Mouse (Mus musculus): ENCODE results near the gene Morn4. TPM values are rescaled to one million over a fixed set of nuclear protein-coding genes. Genes with fewer than 3 reads are reported as not detected.

Morn4 gene
- under 1 TPM in 1 of 2 experiments, not detected in 1; 0.37 TPM for total RNA-seq (2023)

DNA sequence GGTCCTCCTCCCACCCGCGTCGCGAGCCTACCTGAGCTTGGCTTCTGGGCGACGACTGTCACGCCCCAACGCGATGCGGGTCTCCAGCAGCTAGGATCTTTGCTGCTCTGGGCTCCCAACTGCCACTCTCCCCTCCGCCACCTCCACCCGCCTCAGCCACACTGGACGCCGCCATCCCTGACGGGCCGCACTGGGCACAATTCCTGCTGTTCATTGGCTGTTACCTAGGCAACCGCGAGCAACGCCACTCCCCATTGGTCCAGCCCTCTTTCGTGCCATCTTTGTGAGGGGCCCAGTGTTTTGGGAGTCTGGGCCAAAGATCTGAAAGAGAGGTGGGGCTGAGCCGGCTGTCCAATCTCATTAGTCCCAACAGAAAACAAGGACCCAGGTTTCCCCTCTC lies at the start of gene Morn4:
Morn4 (minus strand) TSS at position 192 of the 400 bp plus-strand sequence.

DNA sequence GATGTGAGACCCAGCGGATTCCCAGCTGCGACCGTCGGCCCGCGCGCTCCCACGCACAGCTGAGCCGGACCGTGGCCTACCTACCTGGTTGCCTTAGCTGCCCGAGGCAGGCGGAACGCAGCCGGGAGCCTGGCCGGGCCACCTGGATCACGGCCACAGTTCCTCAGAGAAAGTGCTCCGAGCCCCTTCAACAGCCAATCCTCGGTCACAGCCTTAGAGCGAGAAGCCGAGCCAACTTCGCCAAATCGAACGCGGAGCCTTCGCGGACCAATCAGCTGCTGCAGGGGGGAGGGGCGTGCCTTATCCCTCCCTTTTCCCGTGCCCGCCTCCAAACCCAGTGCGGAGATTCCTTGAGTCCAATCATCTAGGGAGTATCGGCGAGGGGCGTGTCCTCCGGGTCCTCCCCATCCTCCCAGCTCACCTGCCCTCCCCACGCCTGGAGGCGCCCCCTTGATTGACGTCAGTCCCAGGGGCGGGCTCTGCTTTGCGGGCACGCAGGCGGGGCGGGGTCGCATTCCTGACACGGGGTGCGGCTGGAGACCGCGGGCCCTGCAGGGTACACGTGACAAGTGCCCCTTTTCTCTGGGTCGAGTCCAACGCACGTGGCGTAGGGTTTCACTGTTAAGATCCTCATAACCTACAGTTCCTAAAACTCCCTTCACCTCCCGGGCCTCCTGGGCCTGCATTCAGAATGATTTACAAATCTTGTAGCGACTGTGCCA lies 42.8 kb upstream of the Morn4 start, which contains the start of gene Avpi1:
Avpi1 (minus strand) TSS at position 273 of the 722 bp plus-strand sequence.

DNA sequence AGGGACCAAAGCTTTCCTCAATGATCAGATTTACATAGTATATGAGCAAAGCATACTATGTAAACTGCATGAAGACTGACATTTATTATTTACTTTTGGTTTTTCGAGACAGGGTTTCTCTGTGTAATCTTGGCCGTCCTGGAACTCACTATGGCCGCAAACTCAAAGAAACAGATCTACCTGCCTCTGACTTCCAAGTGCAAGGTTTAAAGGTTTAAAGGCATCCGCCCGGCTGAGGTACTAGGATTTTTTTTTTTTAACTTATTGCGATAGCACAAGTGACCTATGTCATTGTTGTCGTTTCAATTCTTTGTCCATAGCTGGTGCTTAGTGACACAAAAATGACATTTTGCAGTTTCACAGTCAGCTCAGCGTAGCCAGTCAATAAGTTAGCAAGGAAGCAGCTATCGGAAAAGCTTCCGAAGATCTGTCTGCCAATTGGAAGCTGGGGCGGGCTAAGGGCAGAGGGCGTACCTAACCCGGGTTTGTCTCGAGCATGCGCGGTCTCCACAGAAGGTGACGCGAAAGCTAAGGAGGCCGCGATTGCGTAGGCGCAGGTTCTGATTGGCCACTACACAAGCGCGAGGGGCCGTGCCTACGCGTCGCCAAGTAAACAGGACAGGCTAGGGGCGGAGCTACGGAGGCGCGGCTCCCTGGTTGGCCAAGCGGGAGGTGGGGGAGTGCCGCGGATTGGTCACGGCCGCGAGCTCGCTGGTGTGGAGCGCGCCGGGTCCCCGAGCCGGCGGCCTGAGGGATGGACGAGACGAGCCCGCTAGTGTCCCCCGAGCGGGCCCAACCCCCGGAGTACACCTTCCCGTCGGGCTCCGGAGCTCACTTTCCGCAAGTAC lies 3.8 kb upstream of the Morn4 start, which contains the start of gene Pi4k2a:
Pi4k2a (plus strand) TSS at position 723 of the 848 bp plus-strand sequence.

DNA sequence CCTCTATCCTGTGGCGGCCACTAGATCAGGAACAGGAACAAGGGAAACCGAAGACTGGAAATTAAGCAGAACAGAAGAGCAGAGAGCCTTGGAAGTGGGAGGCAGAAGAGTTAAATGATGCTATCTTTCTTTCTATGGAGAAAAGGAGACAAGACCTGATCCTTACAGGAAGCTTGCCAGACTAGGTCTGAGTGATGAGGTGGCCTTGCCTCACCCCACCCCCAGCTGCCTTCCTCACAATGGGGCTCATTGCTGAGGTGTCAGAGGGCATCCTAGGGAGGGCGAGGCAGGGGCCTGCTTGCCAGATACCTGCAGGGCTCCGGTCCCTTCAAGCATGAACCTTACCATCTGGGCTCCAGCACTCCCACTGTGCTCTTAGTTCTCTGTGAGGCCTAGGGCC lies 34.2 kb downstream of the Morn4 start, which contains the start of gene 4933411K16Rik:
4933411K16Rik (plus strand) TSS at position 301 of the 400 bp plus-strand sequence.

DNA sequence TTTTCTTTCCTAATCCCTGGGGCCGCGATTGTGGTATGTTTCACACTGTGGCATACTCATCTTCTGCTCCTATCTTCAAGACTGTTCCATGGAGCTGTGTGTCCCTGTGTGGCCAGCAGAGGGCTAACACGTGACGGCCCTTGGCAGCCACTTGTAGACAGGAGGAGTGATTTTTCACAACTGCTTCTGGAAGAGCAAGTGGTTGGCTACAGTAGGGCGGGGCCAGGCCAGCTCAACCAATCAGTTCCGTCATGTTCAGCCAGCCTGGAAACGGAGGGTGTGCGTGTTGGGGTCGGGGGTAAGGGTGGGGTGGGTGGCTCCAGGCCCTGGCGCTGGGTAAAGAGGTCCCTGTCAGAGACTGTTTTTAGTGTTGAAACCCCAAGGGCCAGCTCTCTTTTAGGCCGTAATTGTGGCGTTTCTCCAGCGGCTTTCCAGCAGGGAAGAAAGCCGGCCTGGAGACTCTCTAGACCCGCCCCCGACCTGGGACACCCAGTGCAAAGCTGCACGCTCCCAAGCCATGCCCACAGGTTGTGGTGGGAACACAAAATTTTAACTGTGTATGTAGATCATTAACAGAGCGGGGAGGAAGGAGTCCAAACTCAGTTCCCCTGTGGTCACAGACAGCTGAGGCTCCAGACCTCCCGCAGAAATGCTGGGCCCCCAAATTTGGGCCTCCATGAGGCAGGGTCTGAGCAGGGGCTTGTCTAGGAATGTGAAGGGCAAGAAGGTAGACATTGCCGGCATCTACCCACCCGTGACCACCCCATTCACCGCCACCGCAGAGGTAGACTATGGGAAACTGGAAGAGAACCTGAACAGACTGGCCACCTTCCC lies 40.7 kb downstream of the Morn4 start, which contains the start of gene Hoga1:
Hoga1 (plus strand) TSS at position 342 of the 834 bp plus-strand sequence.

DNA sequence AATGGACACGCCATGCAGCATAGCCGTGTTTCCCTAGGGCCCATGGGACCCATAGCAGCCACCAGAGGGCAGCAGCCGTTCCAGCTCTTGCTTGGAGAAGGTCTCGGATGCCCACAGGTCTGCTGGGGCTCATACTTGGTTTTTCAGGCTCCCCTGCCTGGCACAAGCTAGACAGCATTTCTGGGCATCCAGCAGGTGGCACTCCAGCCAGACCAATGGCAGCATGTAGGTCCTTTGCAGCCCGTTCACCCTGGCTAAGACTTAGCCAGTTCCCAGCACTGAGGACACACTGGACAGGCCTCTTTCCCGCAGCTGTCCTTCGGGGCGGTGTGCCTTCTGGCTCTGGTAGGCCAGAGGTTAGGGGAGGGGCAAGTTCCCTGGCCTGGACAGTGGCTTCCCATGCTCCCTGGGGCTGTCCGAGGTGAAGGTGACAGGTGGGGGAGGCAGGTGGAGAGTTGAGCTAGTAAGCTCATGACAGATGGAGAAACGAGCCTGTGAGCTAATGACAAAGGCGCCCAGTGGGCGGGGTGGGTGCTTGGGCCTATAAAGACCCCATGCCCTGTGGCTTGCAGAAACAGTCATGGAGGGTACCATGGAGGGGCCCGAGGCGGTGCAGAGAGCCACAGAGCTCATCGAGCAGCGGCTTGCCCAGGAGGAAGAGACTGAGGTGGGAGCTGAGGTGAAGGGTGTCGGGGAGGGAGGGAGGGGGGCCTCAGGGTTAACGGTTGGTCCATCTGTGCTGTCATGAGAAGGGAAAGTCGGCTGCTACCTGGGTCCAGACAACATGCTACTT lies 50.5 kb downstream of the Morn4 start, which contains the start of gene Ankrd2:
Ankrd2 (plus strand) TSS at position 545 of the 793 bp plus-strand sequence.

Other genes starting within 250 kb of the Morn4 start
- 10 to 100 TPM; 38.2 to 40.3 TPM for gene Frat2, start 238.2 kb downstream of the Morn4 start, total RNA-seq (2023)
- 1 to 10 TPM; 7.5 to 9.1 TPM for gene Rrp12, start 190.2 kb downstream of the Morn4 start, total RNA-seq (2023)
- gene Pgam1, start 174.4 kb downstream of the Morn4 start, total RNA-seq (2023) = 100 to 1,000 TPM; 268 to 278 TPM
- gene Exosc1, start 152.9 kb downstream of the Morn4 start, total RNA-seq (2023) = 10 to 100 TPM; 11.4 to 16.7 TPM
- gene Zdhhc16, start 152.9 kb downstream of the Morn4 start, total RNA-seq (2023) = 10 to 100 TPM; 29.7 to 31.7 TPM
- 10 to 100 TPM; 42.8 to 43.7 TPM for gene Mms19, start 105.2 kb downstream of the Morn4 start, total RNA-seq (2023)
- gene Ubtd1, start 104.6 kb downstream of the Morn4 start, total RNA-seq (2023) = 10 to 100 TPM; 34.6 to 36.8 TPM
- not detected for gene Ankrd2, start 50.4 kb downstream of the Morn4 start, total RNA-seq (2023)
- gene Hoga1, start 40.7 kb downstream of the Morn4 start, total RNA-seq (2023) = under 1 TPM; 0.28 to 0.64 TPM
- gene 4933411K16Rik, start 34.1 kb downstream of the Morn4 start, total RNA-seq (2023) = not detected
- gene Pi4k2a, start 4.1 kb upstream of the Morn4 start, total RNA-seq (2023) = 10 to 100 TPM; 27.0 to 28.8 TPM
- gene Avpi1, start 42.7 kb upstream of the Morn4 start, total RNA-seq (2023) = under 1 TPM; 0.55 to 0.66 TPM
- gene Marveld1, start 61.0 kb upstream of the Morn4 start, total RNA-seq (2023) = 10 to 100 TPM; 15.9 to 16.1 TPM
- 10 to 100 TPM; 67.1 to 72.4 TPM for gene Zfyve27, start 77.6 kb upstream of the Morn4 start, total RNA-seq (2023)
- not detected for gene Sfrp5, start 115.9 kb upstream of the Morn4 start, total RNA-seq (2023)
- not detected for gene Golga7b, start 161.2 kb upstream of the Morn4 start, total RNA-seq (2023)

Measured in neutrophil, adult 83 days (primary cell).